Mouse (Mus musculus) heart, adult 2 months (tissue): ENCODE measurements at regions not wholly inside any gene's neighbourhood (a gene's known extent, or its start where the extent isn't known, plus 50 kb on each side); places are given as distances from the start of the nearest gene placed in this dataset.

Source experiments
- CTCF ChIP-seq: fragments of 200-600 bp; IDR thresholded peaks from 2 replicates; pipeline ENCODE4 v1.8.1; 2022; ENCODE audit warnings: antibody characterized with exemption, mild to moderate bottlenecking, moderate library complexity
- EP300 ChIP-seq: fragments of 200-500 bp; IDR thresholded peaks from 2 replicates; pipeline ENCODE4 v1.6.1; 2011; ENCODE audit warnings: low read depth, low read length, control low read depth; ENCODE audit not compliant: insufficient read depth

GRCm38 (mm10) chr12:12765490-12766058, 176.1 kb downstream of the Mycn start:
- no peak for TF ChIP-seq CTCF
- TF ChIP-seq EP300 = no peak
